Mouse (Mus musculus) neural tube, embryonic 15.5 days (tissue): ENCODE data around the gene Trpc6. TPM values are rescaled to one million over a fixed set of nuclear protein-coding genes. Genes with fewer than 3 reads are reported as not detected.

ENCODE experiments used
- ATAC-seq: fragments of 200-750 bp; cut with Nextera tagmentation; 2 replicates; pipeline ENCODE4 v1.8.0; 2017; ENCODE audit warnings: mild to moderate bottlenecking, moderate TSS enrichment, moderate library complexity; ENCODE audit not compliant: low FRiP score
- H3K27ac ChIP-seq: fragments of 300-500 bp; sonication (generic); replicated peaks from 2 replicates; pipeline ENCODE4 v1.5.1; 2015; ENCODE audit warnings: mild to moderate bottlenecking, inconsistent platforms
- H3K27me3 ChIP-seq: fragments of 300-500 bp; sonication (generic); replicated peaks from 2 replicates; pipeline ENCODE4 v1.6.1; 2015; ENCODE audit warnings: inconsistent platforms
- H3K36me3 ChIP-seq: fragments of 300-500 bp; sonication (generic); 2 replicates; pipeline ENCODE4 v1.6.1; 2015; ENCODE audit warnings: inconsistent platforms
- H3K4me1 ChIP-seq: fragments of 300-500 bp; sonication (generic); 2 replicates; pipeline ENCODE4 v1.6.1; 2015; ENCODE audit warnings: inconsistent platforms
- H3K4me2 ChIP-seq: fragments of 300-500 bp; sonication (generic); 2 replicates; pipeline ENCODE4 v1.6.1; 2015; ENCODE audit warnings: inconsistent platforms, mild to moderate bottlenecking, moderate library complexity
- H3K4me3 ChIP-seq: fragments of 300-500 bp; sonication (generic); replicated peaks from 2 replicates; pipeline ENCODE4 v1.5.1; 2015; ENCODE audit warnings: mild to moderate bottlenecking, inconsistent platforms
- H3K9ac ChIP-seq: fragments of 300-500 bp; sonication (generic); replicated peaks from 2 replicates; pipeline ENCODE4 v1.6.1; 2015; ENCODE audit warnings: mild to moderate bottlenecking, inconsistent platforms
- H3K9me3 ChIP-seq: fragments of 300-500 bp; sonication (generic); replicated peaks from 2 replicates; pipeline ENCODE4 v1.6.1; 2016; ENCODE audit warnings: inconsistent platforms
- WGBS: fragments of 180-500 bp; shearing (Covaris S2); methylation state at CpG from one replicate; pipeline ENCODE4 v1.1.7; 2015; ENCODE audit warnings: mixed read lengths; 5-methylcytosine and 5-hydroxymethylcytosine counted together
- polyA plus RNA-seq: library from polyadenylated mRNA; unstranded; fragments of >200 nt; fragmentation: Nextera tagmentation; extraction: Ambion mirVana; gene quantifications from 2 replicates; pipeline ENCODE4 v1.2.1, GENCODE M21; 2015

Gene Trpc6
- 0.74 and 0.78 TPM in 2 replicates for polyA plus RNA-seq

GRCm38 (mm10) chr9:8544041-8544794, at the start of gene Trpc6:
Gene Trpc6 (plus strand): TSS chr9:8544142.
- Histone ChIP-seq H3K4me2 (peak within 1 kb of the TSS; percentile 97), H3K9me3 (no peaks in the 10 kb centered on the region), H3K27ac (no peak within 1 kb of the TSS), H3K27me3 (peaks cover 4% of the 10 kb centered on the region), H3K4me1 (peaks cover 11% of the 10 kb centered on the region), H3K36me3 (no peaks in the 10 kb centered on the region), H3K4me3 (peak within 1 kb of the TSS; percentile 55), H3K9ac (peak within 1 kb of the TSS; percentile 40)
- ATAC-seq = peak; percentile 89
- under 1% methylated on average over 44 of the region's 44 CpGs for WGBS

- Histone ChIP-seq H3K27me3 (no peaks in the 10 kb centered on the region), H3K36me3 (no peaks in the 10 kb centered on the region), H3K9ac (no peak overlapping the region), H3K4me3 (no peak overlapping the region), H3K9me3 (no peaks in the 10 kb centered on the region), H3K27ac (no peak overlapping the region), H3K4me1 (no peaks in the 10 kb centered on the region), H3K4me2 (no peak overlapping the region)
- ATAC-seq = no peak
Observed at GRCm38 (mm10) chr9:8520911-8521310, 23.0 kb upstream of the Trpc6 start.

- no peak for ATAC-seq
- Histone ChIP-seq H3K27ac (no peak overlapping the region), H3K9me3 (no peaks in the 10 kb centered on the region), H3K36me3 (no peaks in the 10 kb centered on the region), H3K4me3 (no peak overlapping the region), H3K4me1 (no peaks in the 10 kb centered on the region), H3K27me3 (no peaks in the 10 kb centered on the region), H3K9ac (no peak overlapping the region), H3K4me2 (no peak overlapping the region)
- 97% methylated on average over 1 of the region's 1 CpGs for WGBS
Observed at GRCm38 (mm10) chr9:8533670-8534069, 10.3 kb upstream of the Trpc6 start.

GRCm38 (mm10) chr9:8545236-8545635, 1.3 kb downstream of the Trpc6 start:
- H3K36me3 ChIP-seq = no peaks in the 10 kb centered on the region
- H3K9me3 ChIP-seq = no peaks in the 10 kb centered on the region
- no peak for ATAC-seq
- peak overlapping the region; percentile 97; the same call in 1 of the 2 replicates for H3K4me2 ChIP-seq
- no peak overlapping the region; the same call in 1 of the 2 replicates for H3K4me3 ChIP-seq
- no peak overlapping the region for H3K9ac ChIP-seq
- H3K27ac ChIP-seq = no peak overlapping the region
- WGBS = 80% methylated on average over 2 of the region's 2 CpGs
- peaks cover 11% of the 10 kb centered on the region for H3K4me1 ChIP-seq
- peaks cover 4% of the 10 kb centered on the region for H3K27me3 ChIP-seq

- H3K4me3 ChIP-seq = no peak overlapping the region
- no peaks in the 10 kb centered on the region for H3K36me3 ChIP-seq
- H3K4me2 ChIP-seq = no peak overlapping the region
- no peak overlapping the region for H3K9ac ChIP-seq
- no peaks in the 10 kb centered on the region for H3K27me3 ChIP-seq
- 83% methylated on average over 1 of the region's 1 CpGs for WGBS
- no peak for ATAC-seq
- no peaks in the 10 kb centered on the region for H3K4me1 ChIP-seq
- no peaks in the 10 kb centered on the region for H3K9me3 ChIP-seq
- no peak overlapping the region for H3K27ac ChIP-seq
Observed at GRCm38 (mm10) chr9:8558574-8558973, 14.6 kb downstream of the Trpc6 start.

- Histone ChIP-seq H3K4me2 (no peak overlapping the region), H3K4me3 (no peak overlapping the region), H3K27me3 (no peaks in the 10 kb centered on the region), H3K27ac (no peak overlapping the region), H3K9me3 (no peaks in the 10 kb centered on the region), H3K36me3 (no peaks in the 10 kb centered on the region), H3K9ac (no peak overlapping the region), H3K4me1 (no peaks in the 10 kb centered on the region)
- 57% methylated on average over 6 of the region's 6 CpGs for WGBS
- no peak for ATAC-seq
Observed at GRCm38 (mm10) chr9:8592618-8593017, 48.7 kb downstream of the Trpc6 start.

GRCm38 (mm10) chr9:8597089-8597488, 53.1 kb downstream of the Trpc6 start:
- H3K4me3 ChIP-seq = no peak overlapping the region
- no peak for ATAC-seq
- H3K4me2 ChIP-seq = no peak overlapping the region
- no peaks in the 10 kb centered on the region for H3K27me3 ChIP-seq
- H3K4me1 ChIP-seq = no peaks in the 10 kb centered on the region
- H3K36me3 ChIP-seq = no peaks in the 10 kb centered on the region
- no peak overlapping the region for H3K27ac ChIP-seq
- no peak overlapping the region for H3K9ac ChIP-seq
- no peaks in the 10 kb centered on the region for H3K9me3 ChIP-seq
- 46% methylated on average over 1 of the region's 1 CpGs for WGBS

- no peak overlapping the region for H3K27ac ChIP-seq
Observed at GRCm38 (mm10) chr9:8606816-8607491, 63.0 kb downstream of the Trpc6 start.

GRCm38 (mm10) chr9:8634344-8634743, 90.4 kb downstream of the Trpc6 start:
- Histone ChIP-seq H3K9me3 (no peaks in the 10 kb centered on the region), H3K27ac (no peak overlapping the region), H3K9ac (no peak overlapping the region), H3K36me3 (no peaks in the 10 kb centered on the region), H3K27me3 (no peaks in the 10 kb centered on the region), H3K4me2 (no peak overlapping the region), H3K4me1 (no peaks in the 10 kb centered on the region), H3K4me3 (no peak overlapping the region)
- WGBS = 32% methylated on average over 2 of the region's 2 CpGs
- ATAC-seq = peak; percentile 70

More at GRCm38 (mm10) chr9:8606816-8607491, 63.0 kb downstream of the Trpc6 start:
- no peaks in the 10 kb centered on the region for H3K9me3 ChIP-seq
- no peak overlapping the region for H3K4me2 ChIP-seq
- no peak overlapping the region for H3K9ac ChIP-seq
- no peak for ATAC-seq
- no peak overlapping the region for H3K4me3 ChIP-seq
- no peaks in the 10 kb centered on the region for H3K36me3 ChIP-seq
- no peaks in the 10 kb centered on the region for H3K27me3 ChIP-seq
- H3K4me1 ChIP-seq = no peaks in the 10 kb centered on the region

GRCm38 (mm10) chr9:8643453-8643852, 99.5 kb downstream of the Trpc6 start:
- Histone ChIP-seq H3K9me3 (no peaks in the 10 kb centered on the region), H3K4me3 (no peak overlapping the region), H3K4me1 (no peaks in the 10 kb centered on the region), H3K27ac (no peak overlapping the region), H3K36me3 (no peaks in the 10 kb centered on the region), H3K4me2 (no peak overlapping the region), H3K9ac (no peak overlapping the region), H3K27me3 (no peaks in the 10 kb centered on the region)
- ATAC-seq = no peak
- 81% methylated on average over 5 of the region's 5 CpGs for WGBS

GRCm38 (mm10) chr9:8655347-8655746, 111.4 kb downstream of the Trpc6 start:
- H3K27ac ChIP-seq = no peak overlapping the region
- H3K4me2 ChIP-seq = no peak overlapping the region
- H3K27me3 ChIP-seq = no peaks in the 10 kb centered on the region
- H3K4me1 ChIP-seq = no peaks in the 10 kb centered on the region
- no peak overlapping the region for H3K9ac ChIP-seq
- no peaks in the 10 kb centered on the region for H3K36me3 ChIP-seq
- ATAC-seq = no peak
- no peak overlapping the region for H3K4me3 ChIP-seq
- H3K9me3 ChIP-seq = no peaks in the 10 kb centered on the region

- Histone ChIP-seq H3K9me3 (no peaks in the 10 kb centered on the region), H3K4me2 (no peak overlapping the region), H3K4me3 (no peak overlapping the region), H3K4me1 (no peaks in the 10 kb centered on the region), H3K27ac (no peak overlapping the region), H3K36me3 (no peaks in the 10 kb centered on the region), H3K27me3 (no peaks in the 10 kb centered on the region), H3K9ac (no peak overlapping the region)
- 88% methylated on average over 1 of the region's 1 CpGs for WGBS
- no peak for ATAC-seq
Observed at GRCm38 (mm10) chr9:8672944-8673343, 129.0 kb downstream of the Trpc6 start.
